Mouse (Mus musculus): ENCODE measurements around the gene Jazf1. TPM values are rescaled to one million over a fixed set of nuclear protein-coding genes. Genes with fewer than 3 reads are reported as not detected.

Gene Jazf1
- total and polyA plus RNA-seq, 3 experiments = 0.42 to 1.7 (median 0.75) TPM

DNA sequence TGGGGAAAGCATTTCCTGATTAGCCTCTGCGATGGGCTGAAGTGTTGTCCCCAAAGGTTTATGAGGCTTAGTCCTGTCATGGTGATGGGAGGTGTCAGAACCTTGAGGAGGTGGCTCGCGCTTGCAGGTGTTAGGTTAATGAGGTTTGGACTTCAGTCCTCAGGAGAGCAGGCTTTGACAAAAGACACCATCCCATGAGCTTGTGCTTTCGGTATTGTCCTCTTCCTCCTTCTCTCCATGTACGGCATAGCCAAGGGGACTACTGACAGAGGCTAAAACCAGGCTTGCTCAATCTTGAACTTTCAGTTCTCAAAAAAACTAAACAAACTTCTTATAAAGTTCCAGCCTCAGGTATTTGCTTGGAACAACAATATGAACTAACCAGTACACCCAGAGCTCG lies 147.2 kb downstream of the Jazf1 start:
- H3K27ac ChIP-seq (ENCODE audit: insufficient read depth, low read depth) = no peak overlapping the region
- DNase-seq (ENCODE audit: extremely low read depth) = no peak
- no peaks in the 10 kb centered on the region for H3K36me3 ChIP-seq (replicated peaks in 1 of 2; ENCODE audit: control insufficient read depth in 1 of 2, insufficient read depth in 1 of 2, low read length in 1 of 2)
- no peak overlapping the region for H3K4me3 ChIP-seq (replicated peaks in 1 of 3; ENCODE audit: low read depth in 2 of 3, low read length in 2 of 3, poor library complexity in 1 of 3)
- dilution Hi-C loops (cut with MboI; ENCODE audit: extremely low pct_ligation_motif_present, extremely low pct_unique_long_range_greater_than_20kb, low sequenced_read_pairs) = no loop called here
- no peaks in the 10 kb centered on the region for H3K79me2 ChIP-seq (replicated peaks; ENCODE audit: control insufficient read depth, extremely low read depth, insufficient read depth, poor library complexity, severe bottlenecking)
- no peak overlapping the region for H3K4me2 ChIP-seq (ENCODE audit: insufficient read depth, low read depth, poor library complexity, severe bottlenecking)
- TF ChIP-seq CHD2 (IDR thresholded peaks at IDR 0.05; ENCODE audit: low read length) = no peak
- no peak for TF ChIP-seq MEF2A (IDR thresholded peaks at IDR 0.05; ENCODE audit: borderline replicate concordance, low read depth, low read length)
- TF ChIP-seq MYC (IDR thresholded peaks at IDR 0.05; ENCODE audit: low read depth, low read length) = no peak
- no peak for TF ChIP-seq SMC3 (IDR thresholded peaks at IDR 0.05; ENCODE audit: low read depth, low read length)
- no peak for TF ChIP-seq JUN (IDR thresholded peaks at IDR 0.05; ENCODE audit: insufficient read depth, low read depth, low read length)
- TF ChIP-seq ETS1 (conservative IDR thresholded peaks at IDR 0.05; ENCODE audit: low read depth, low read length) = no peak
- no peak for TF ChIP-seq E2F4 (IDR thresholded peaks at IDR 0.05; ENCODE audit: insufficient replicate concordance, low read depth, low read length)
- TF ChIP-seq KAT2A (IDR thresholded peaks at IDR 0.05; ENCODE audit: insufficient replicate concordance, low read length) = no peak
- TF ChIP-seq BHLHE40 (IDR thresholded peaks at IDR 0.05; ENCODE audit: low read depth, low read length) = no peak
- TF ChIP-seq CTCF (conservative IDR thresholded peaks at IDR 0.05 in 1 of 2, IDR thresholded peaks at IDR 0.05 in 1 of 2; ENCODE audit: low read depth in 2 of 2, low read length in 2 of 2) = no peak
- TF ChIP-seq MXI1 (IDR thresholded peaks at IDR 0.05; ENCODE audit: low read depth, low read length) = no peak
- TF ChIP-seq TCF12 (IDR thresholded peaks at IDR 0.05; ENCODE audit: low read depth, low read length) = no peak
- TF ChIP-seq MAFK (IDR thresholded peaks at IDR 0.05; ENCODE audit: insufficient replicate concordance, low read length) = no peak
- no peak for TF ChIP-seq ELF1 (IDR thresholded peaks at IDR 0.05; ENCODE audit: low read depth, low read length)
- no peak for TF ChIP-seq UBTF (IDR thresholded peaks at IDR 0.05; ENCODE audit: low read depth, low read length)
- no peak for TF ChIP-seq ZC3H11A (IDR thresholded peaks at IDR 0.05; ENCODE audit: low read depth, low read length)
- no peak for TF ChIP-seq JUND (conservative IDR thresholded peaks at IDR 0.05; ENCODE audit: low read depth, low read length)
- no peaks in the 10 kb centered on the region for H3K9me3 ChIP-seq (replicated peaks; ENCODE audit: low read length)
- H3K9ac ChIP-seq (ENCODE audit: insufficient read depth, low read depth) = no peak overlapping the region
- in situ Hi-C loops (cut with MboI; ENCODE audit: low pct_ligation_motif_present, low pct_unique_long_range_greater_than_20kb, low sequenced_read_pairs) = loop anchor here (25.0 kb wide), 1 partner anchor 659 kb away; the partner anchor contains the start of gene Hoxa13
- no peaks in the 10 kb centered on the region for H3K27me3 ChIP-seq (replicated peaks)
- peaks cover 2 to 27% of the 10 kb centered on the region in 2 experiments; a peak in 3 of 4 replicates for H3K4me1 ChIP-seq (ENCODE audit: control insufficient read depth in 1 of 2, insufficient read depth in 2 of 2)

DNA sequence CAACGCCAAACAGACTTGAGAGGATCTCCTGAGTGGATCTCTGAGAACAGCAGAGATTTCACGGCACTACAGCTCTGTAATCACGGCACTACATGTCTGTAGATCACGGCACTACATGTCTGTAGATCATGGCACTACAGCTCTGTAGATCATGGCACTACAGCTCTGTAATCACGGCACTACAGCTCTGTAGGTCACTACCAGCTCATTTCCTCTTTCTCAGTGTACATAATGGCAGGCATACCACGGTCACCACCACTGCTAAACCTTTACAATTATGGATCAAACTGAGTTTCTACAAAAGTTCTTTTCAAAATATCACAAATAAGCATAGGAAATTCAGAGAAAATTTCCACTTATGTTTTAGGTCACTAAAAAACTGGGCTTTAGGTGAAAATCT lies 147.7 kb downstream of the Jazf1 start:
- Histone ChIP-seq H3K9me3 (replicated peaks; ENCODE audit: low read length) (no peaks in the 10 kb centered on the region), H3K79me2 (replicated peaks; ENCODE audit: control insufficient read depth, extremely low read depth, insufficient read depth, poor library complexity, severe bottlenecking) (no peaks in the 10 kb centered on the region), H3K27ac (ENCODE audit: insufficient read depth, low read depth) (no peak overlapping the region), H3K4me2 (ENCODE audit: insufficient read depth, low read depth, poor library complexity, severe bottlenecking) (no peak overlapping the region), H3K4me3 (replicated peaks in 1 of 3; ENCODE audit: low read depth in 2 of 3, low read length in 2 of 3, poor library complexity in 1 of 3) (no peak overlapping the region), H3K36me3 (replicated peaks in 1 of 2; ENCODE audit: control insufficient read depth in 1 of 2, insufficient read depth in 1 of 2, low read length in 1 of 2) (no peaks in the 10 kb centered on the region), H3K4me1 (ENCODE audit: control insufficient read depth in 1 of 2, insufficient read depth in 2 of 2) (peaks cover 2 to 33% of the 10 kb centered on the region in 2 experiments; a peak in 3 of 4 replicates), H3K9ac (ENCODE audit: insufficient read depth, low read depth) (no peak overlapping the region), H3K27me3 (replicated peaks) (no peaks in the 10 kb centered on the region)
- DNase-seq (ENCODE audit: extremely low read depth) = no peak
- no peak for TF ChIP-seq EP300 (IDR thresholded peaks at IDR 0.05; ENCODE audit: low read length)
- TF ChIP-seq CHD2 (IDR thresholded peaks at IDR 0.05; ENCODE audit: low read length) = no peak
- no peak for TF ChIP-seq HCFC1 (IDR thresholded peaks at IDR 0.05; ENCODE audit: low read depth, low read length)
- no peak for TF ChIP-seq SIN3A (IDR thresholded peaks at IDR 0.05; ENCODE audit: low read length)
- TF ChIP-seq CTCF (conservative IDR thresholded peaks at IDR 0.05 in 1 of 2, IDR thresholded peaks at IDR 0.05 in 1 of 2; ENCODE audit: low read depth in 2 of 2, low read length in 2 of 2) = no peak
- no peak for TF ChIP-seq IRF4 (IDR thresholded peaks at IDR 0.05; ENCODE audit: low read depth, low read length)
- no peak for TF ChIP-seq ZKSCAN1 (IDR thresholded peaks at IDR 0.05; ENCODE audit: borderline replicate concordance, low read depth, low read length)
- TF ChIP-seq JUN (IDR thresholded peaks at IDR 0.05; ENCODE audit: insufficient read depth, low read depth, low read length) = no peak
- dilution Hi-C loops (cut with MboI; ENCODE audit: extremely low pct_ligation_motif_present, extremely low pct_unique_long_range_greater_than_20kb, low sequenced_read_pairs) = no loop called here
- in situ Hi-C loops (cut with MboI; ENCODE audit: low pct_ligation_motif_present, low pct_unique_long_range_greater_than_20kb, low sequenced_read_pairs) = loop anchor here (25.0 kb wide), 1 partner anchor 658 kb away; the partner anchor contains the start of gene Hoxa13
